Mouse (Mus musculus) right cerebral cortex, postnatal 25 days (tissue): ENCODE results near the gene Grik2.
"Not testable (repeated sequence)": the region's sequence is repeated elsewhere in the genome, so short reads cannot be mapped to it uniquely, and the experiment has no call there.

Source experiments
- DNase-seq: peaks from one replicate; pipeline ENCODE4 v3.0.0; 2022

Grik2 gene

GRCm38 (mm10) chr10:49256247-49256939 lies 532.2 kb downstream of the Grik2 start:
- no peak for DNase-seq

GRCm38 (mm10) chr10:49237356-49237755 lies 551.2 kb downstream of the Grik2 start:
- DNase-seq, result not testable (repeated sequence)

GRCm38 (mm10) chr10:49236844-49237243 lies 551.7 kb downstream of the Grik2 start:
- DNase-seq, result not testable (repeated sequence)

GRCm38 (mm10) chr10:49220096-49220495 lies 568.5 kb downstream of the Grik2 start:
- DNase-seq, result no peak

- no peak for DNase-seq
Measured at GRCm38 (mm10) chr10:49219631-49220030, 568.9 kb downstream of the Grik2 start.

GRCm38 (mm10) chr10:49191773-49192371 lies 596.7 kb downstream of the Grik2 start:
- no peak for DNase-seq

GRCm38 (mm10) chr10:49191291-49191690 lies 597.3 kb downstream of the Grik2 start:
- DNase-seq, result no peak

GRCm38 (mm10) chr10:49154134-49154533 lies 634.4 kb downstream of the Grik2 start:
- DNase-seq, result no peak

GRCm38 (mm10) chr10:49151496-49151895 lies 637.1 kb downstream of the Grik2 start:
- DNase-seq, result not testable (repeated sequence)

GRCm38 (mm10) chr10:49149714-49150113 lies 638.9 kb downstream of the Grik2 start:
- no peak for DNase-seq

- DNase-seq, result no peak
Measured at GRCm38 (mm10) chr10:49142658-49143057, 645.9 kb downstream of the Grik2 start.

GRCm38 (mm10) chr10:49136816-49137215 lies 651.8 kb downstream of the Grik2 start:
- no peak for DNase-seq

GRCm38 (mm10) chr10:49131311-49131710 lies 657.3 kb downstream of the Grik2 start:
- no peak for DNase-seq

GRCm38 (mm10) chr10:49050339-49050738 lies 738.2 kb downstream of the Grik2 start:
- DNase-seq, result no peak

GRCm38 (mm10) chr10:49049391-49049790 lies 739.2 kb downstream of the Grik2 start:
- DNase-seq, result no peak
